Mouse (Mus musculus) embryonic facial prominence, embryonic 11.5 days (tissue): ENCODE results near the gene Atxn7l1. TPM values are rescaled to one million over a fixed set of nuclear protein-coding genes. Genes with fewer than 3 reads are reported as not detected.
A peak's percentile ranks its signal among the peaks of the same experiment; 100 is the strongest.
"Not testable (repeated sequence)": the region's sequence is repeated elsewhere in the genome, so short reads cannot be mapped to it uniquely, and the experiment has no call there.

Experiments
- ATAC-seq: fragments of 200-750 bp; cut with Nextera tagmentation; replicated peaks from 2 replicates; pipeline ENCODE4 v1.8.0; 2017; ENCODE audit warnings: low read depth; ENCODE audit not compliant: insufficient number of reproducible peaks, low FRiP score, low TSS enrichment
- DNase-seq: peaks from one replicate; pipeline ENCODE4 v3.0.0-alpha.2; 2015; ENCODE audit warnings: low spot score
- H3K27ac ChIP-seq: fragments of 300-500 bp; sonication (generic); replicated peaks from 2 replicates; pipeline ENCODE4 v1.5.1; 2014; ENCODE audit warnings: mild to moderate bottlenecking, low read depth, low read length, control low read depth
- H3K27me3 ChIP-seq: fragments of 300-500 bp; sonication (generic); 2 replicates; pipeline ENCODE4 v1.6.1; 2014; ENCODE audit warnings: mild to moderate bottlenecking, low read length, moderate library complexity, mixed read lengths; ENCODE audit not compliant: control insufficient read depth, insufficient read depth
- H3K36me3 ChIP-seq: fragments of 300-500 bp; sonication (generic); replicated peaks from 2 replicates; pipeline ENCODE4 v1.6.1; 2014; ENCODE audit warnings: low read depth, mild to moderate bottlenecking, low read length, moderate library complexity, mixed read lengths; ENCODE audit not compliant: control insufficient read depth, insufficient read depth
- H3K4me1 ChIP-seq: fragments of 300-500 bp; sonication (generic); 2 replicates; pipeline ENCODE4 v1.6.1; 2014; ENCODE audit warnings: low read length, mixed read lengths; ENCODE audit not compliant: control insufficient read depth, insufficient read depth
- H3K4me2 ChIP-seq: fragments of 300-500 bp; sonication (generic); 2 replicates; pipeline ENCODE4 v1.6.1; 2014; ENCODE audit warnings: low read depth, mild to moderate bottlenecking, control low read depth, low read length, moderate library complexity
- H3K4me3 ChIP-seq: fragments of 300-500 bp; sonication (generic); 2 replicates; pipeline ENCODE4 v1.5.1; 2014; ENCODE audit warnings: low read depth, low read length, control low read depth
- H3K9ac ChIP-seq: fragments of 300-500 bp; sonication (generic); replicated peaks from 2 replicates; pipeline ENCODE4 v1.6.1; 2014; ENCODE audit warnings: mild to moderate bottlenecking, control low read depth, low read length
- H3K9me3 ChIP-seq: fragments of 300-500 bp; sonication (generic); replicated peaks from 2 replicates; pipeline ENCODE4 v1.6.1; 2016; ENCODE audit warnings: mild to moderate bottlenecking, low read length, inconsistent platforms, mixed read lengths; ENCODE audit not compliant: control insufficient read depth
- WGBS: fragments of 180-500 bp; shearing (Covaris S2); extraction: QIAGEN DNeasy Blood & Tissue Kit; methylation state at CpG from one replicate; pipeline ENCODE4 v1.1.7; 2014; 5-methylcytosine and 5-hydroxymethylcytosine counted together
- polyA plus RNA-seq: library from polyadenylated mRNA; unstranded; fragments of >200 nt; fragmentation: Nextera tagmentation; extraction: Ambion mirVana; gene quantifications from 2 replicates; pipeline ENCODE4 v1.2.1, GENCODE M21; 2014

Gene Atxn7l1
- polyA plus RNA-seq, 1 experiment from 2014 or later: 18.9 TPM

- H3K4me3 ChIP-seq: no peak overlapping the region
- WGBS: 89% methylated on average over 7 of the region's 7 CpGs
- H3K27ac ChIP-seq: no peak overlapping the region
- H3K27me3 ChIP-seq: no peaks in the 10 kb centered on the region
- DNase-seq (no peak), ATAC-seq (no peak)
- H3K36me3 ChIP-seq: no peaks in the 10 kb centered on the region
- H3K4me1 ChIP-seq: no peaks in the 10 kb centered on the region
- no peak overlapping the region for H3K9ac ChIP-seq
- H3K9me3 ChIP-seq: no peaks in the 10 kb centered on the region
- no peak overlapping the region for H3K4me2 ChIP-seq
Observed at GRCm38 (mm10) chr12:33156334-33157018, 9.0 kb downstream of the Atxn7l1 start.

- 77% methylated on average over 8 of the region's 8 CpGs for WGBS
- H3K27ac ChIP-seq: no peak overlapping the region
- H3K36me3 ChIP-seq: no peaks in the 10 kb centered on the region
- H3K4me2 ChIP-seq: no peak overlapping the region
- no peak for DNase-seq
- H3K27me3 ChIP-seq: no peaks in the 10 kb centered on the region
- no peak overlapping the region for H3K9ac ChIP-seq
- ATAC-seq: no peak
- no peak overlapping the region for H3K4me3 ChIP-seq
- no peaks in the 10 kb centered on the region for H3K4me1 ChIP-seq
- H3K9me3 ChIP-seq: no peaks in the 10 kb centered on the region
Observed at GRCm38 (mm10) chr12:33158256-33158655, 10.8 kb downstream of the Atxn7l1 start.

GRCm38 (mm10) chr12:33160406-33160805 is 12.9 kb downstream of the Atxn7l1 start:
- DNase-seq: no peak
- no peaks in the 10 kb centered on the region for H3K4me1 ChIP-seq
- ATAC-seq: no peak
- no peak overlapping the region for H3K4me3 ChIP-seq
- WGBS: 77% methylated on average over 7 of the region's 7 CpGs
- no peaks in the 10 kb centered on the region for H3K27me3 ChIP-seq
- H3K36me3 ChIP-seq: no peaks in the 10 kb centered on the region
- H3K9me3 ChIP-seq: no peaks in the 10 kb centered on the region
- no peak overlapping the region for H3K4me2 ChIP-seq
- H3K9ac ChIP-seq: no peak overlapping the region
- H3K27ac ChIP-seq: no peak overlapping the region

- Histone ChIP-seq H3K4me2 (no peak overlapping the region), H3K4me1 (no peaks in the 10 kb centered on the region), H3K9me3 (no peaks in the 10 kb centered on the region), H3K4me3 (no peak overlapping the region), H3K27ac (peak overlapping the region; percentile 30), H3K36me3 (no peaks in the 10 kb centered on the region), H3K9ac (peak overlapping the region; percentile 10; the same call in 1 of the 2 replicates), H3K27me3 (no peaks in the 10 kb centered on the region)
- 43% methylated on average over 12 of the region's 12 CpGs for WGBS
- DNase-seq: peak; percentile 58
- ATAC-seq: no peak; the same call in 1 of the 2 replicates
Observed at GRCm38 (mm10) chr12:33162541-33162940, 15.0 kb downstream of the Atxn7l1 start.

GRCm38 (mm10) chr12:33164019-33164418 is 16.5 kb downstream of the Atxn7l1 start:
- ATAC-seq: not testable (repeated sequence)
- 92% methylated on average over 5 of the region's 5 CpGs for WGBS

GRCm38 (mm10) chr12:33166712-33167111 is 19.2 kb downstream of the Atxn7l1 start:
- DNase-seq (no peak), ATAC-seq (no peak)
- no peak overlapping the region for H3K4me3 ChIP-seq
- H3K4me2 ChIP-seq: no peak overlapping the region
- 53% methylated on average over 8 of the region's 8 CpGs for WGBS
- H3K27me3 ChIP-seq: no peaks in the 10 kb centered on the region
- no peaks in the 10 kb centered on the region for H3K4me1 ChIP-seq
- H3K27ac ChIP-seq: no peak overlapping the region
- no peaks in the 10 kb centered on the region for H3K36me3 ChIP-seq
- no peaks in the 10 kb centered on the region for H3K9me3 ChIP-seq
- H3K9ac ChIP-seq: no peak overlapping the region

More at GRCm38 (mm10) chr12:33164019-33164418, 16.5 kb downstream of the Atxn7l1 start:
- not testable (repeated sequence) for H3K36me3 ChIP-seq, H3K9ac ChIP-seq, H3K27me3 ChIP-seq, H3K4me1 ChIP-seq, H3K4me2 ChIP-seq, H3K9me3 ChIP-seq, H3K27ac ChIP-seq, DNase-seq, H3K4me3 ChIP-seq

GRCm38 (mm10) chr12:33167545-33167944 is 20.1 kb downstream of the Atxn7l1 start:
- no peaks in the 10 kb centered on the region for H3K27me3 ChIP-seq
- H3K9ac ChIP-seq: no peak overlapping the region
- H3K4me3 ChIP-seq: no peak overlapping the region
- H3K4me2 ChIP-seq: no peak overlapping the region
- H3K36me3 ChIP-seq: no peaks in the 10 kb centered on the region
- DNase-seq (no peak), ATAC-seq (no peak)
- H3K27ac ChIP-seq: no peak overlapping the region
- WGBS: 79% methylated on average over 5 of the region's 5 CpGs
- no peaks in the 10 kb centered on the region for H3K9me3 ChIP-seq
- no peaks in the 10 kb centered on the region for H3K4me1 ChIP-seq

- WGBS: 95% methylated on average over 2 of the region's 2 CpGs
- Histone ChIP-seq H3K9me3 (no peaks in the 10 kb centered on the region), H3K4me1 (no peaks in the 10 kb centered on the region), H3K27me3 (no peaks in the 10 kb centered on the region), H3K4me2 (no peak overlapping the region), H3K36me3 (no peaks in the 10 kb centered on the region), H3K4me3 (no peak overlapping the region), H3K9ac (no peak overlapping the region), H3K27ac (no peak overlapping the region)
- no peak for DNase-seq
- ATAC-seq: no peak
Observed at GRCm38 (mm10) chr12:33168491-33168890, 21.0 kb downstream of the Atxn7l1 start.
